Mouse (Mus musculus) adrenal gland, adult 18-20 months (tissue): ENCODE measurements around the gene Tex2. TPM values are rescaled to one million over a fixed set of nuclear protein-coding genes. Genes with fewer than 3 reads are reported as not detected.
"Not testable (repeated sequence)": the region's sequence is repeated elsewhere in the genome, so short reads cannot be mapped to it uniquely, and the experiment has no call there.

Source experiments
- DNase-seq, 2 experiments: peaks; one replicate each; pipeline ENCODE4 v3.0.0; 2021 to 2022; ENCODE audit warnings: low spot score in 2 of 2
- total RNA-seq, 2 experiments: library from RNA; stranded (reverse); gene quantifications; 1 replicate in 1 of 2; 2 replicates in 1 of 2; pipeline ENCODE4 v1.2.3; 2021

Gene Tex2
- total RNA-seq, 2 experiments from 2014 or later = 52.1 to 54.2 TPM

GRCm38 (mm10) chr11:106580468-106580867, 32.8 kb downstream of the Tex2 start:
- DNase-seq = no peak

GRCm38 (mm10) chr11:106579957-106580356, 33.3 kb downstream of the Tex2 start:
- DNase-seq = no peak

GRCm38 (mm10) chr11:106579146-106579545, 34.1 kb downstream of the Tex2 start:
- DNase-seq = no peak

GRCm38 (mm10) chr11:106577624-106578355, 35.4 kb downstream of the Tex2 start:
- not testable (repeated sequence) for DNase-seq

GRCm38 (mm10) chr11:106574456-106574855, 38.8 kb downstream of the Tex2 start:
- DNase-seq = no peak

GRCm38 (mm10) chr11:106573476-106574240, 39.6 kb downstream of the Tex2 start:
- DNase-seq = no peak

GRCm38 (mm10) chr11:106572958-106573357, 40.3 kb downstream of the Tex2 start:
- no peak for DNase-seq

- no peak for DNase-seq
These were observed 41.0 kb downstream of the Tex2 start for GRCm38 (mm10) chr11:106572020-106572782.

GRCm38 (mm10) chr11:106571026-106571983, 41.9 kb downstream of the Tex2 start:
- DNase-seq = no peak

GRCm38 (mm10) chr11:106568329-106568960, 44.8 kb downstream of the Tex2 start:
- no peak for DNase-seq

- no peak for DNase-seq
These were observed 47.0 kb downstream of the Tex2 start for GRCm38 (mm10) chr11:106566040-106566785.

GRCm38 (mm10) chr11:106564261-106564660, 49.0 kb downstream of the Tex2 start:
- no peak for DNase-seq

- DNase-seq = no peak
These were observed 50.5 kb downstream of the Tex2 start for GRCm38 (mm10) chr11:106562707-106563106.

- DNase-seq = no peak
These were observed 53.5 kb downstream of the Tex2 start for GRCm38 (mm10) chr11:106559773-106560172.

GRCm38 (mm10) chr11:106558008-106558407, 55.2 kb downstream of the Tex2 start:
- DNase-seq = no peak

GRCm38 (mm10) chr11:106557398-106557797, 55.8 kb downstream of the Tex2 start:
- DNase-seq = no peak

- DNase-seq = no peak
These were observed 56.5 kb downstream of the Tex2 start for GRCm38 (mm10) chr11:106556689-106557088.

GRCm38 (mm10) chr11:106555805-106556615, 57.2 kb downstream of the Tex2 start:
- DNase-seq = no peak
